Comparison of ENCODE assay signal across 7 mouse cellular contexts in genomic region chr1:165460801-165461377, GRCm38 (mm10). TPM values are rescaled to one million over a fixed set of nuclear protein-coding genes. Genes with fewer than 3 reads are reported as not detected.
DNase-seq lines count a peak whose midpoint lies in the region; ATAC-seq lines count a peak whose summit lies in the region.

No protein-coding gene starts in this region.

- H3K36me3 ChIP-seq in embryonic facial prominence, embryonic 11.5 days (replicated peaks; ENCODE audit: control insufficient read depth, insufficient read depth, low read depth, low read length) = no peaks in the 10 kb centered on the region
- H3K36me3 ChIP-seq in limb, embryonic 10.5 days = no peaks in the 10 kb centered on the region
- no peaks in the 10 kb centered on the region for H3K36me3 ChIP-seq in midbrain, embryonic 13.5 days

- 0% methylated on average over 40 of the region's 41 CpGs for WGBS in embryonic facial prominence, embryonic 11.5 days
- under 1% methylated on average over 41 of the region's 41 CpGs for WGBS in limb, embryonic 10.5 days
- 1% methylated on average over 41 of the region's 41 CpGs for WGBS in midbrain, embryonic 13.5 days

- no peaks in the 10 kb centered on the region for H3K4me1 ChIP-seq in embryonic facial prominence, embryonic 11.5 days (ENCODE audit: control insufficient read depth, insufficient read depth, low read length)
- H3K4me1 ChIP-seq in limb, embryonic 10.5 days = peaks cover 16% of the 10 kb centered on the region
- H3K4me1 ChIP-seq in midbrain, embryonic 13.5 days (replicated peaks) = peaks cover 19% of the 10 kb centered on the region

- peak overlapping the region; percentile 90 for H3K4me3 ChIP-seq in embryonic facial prominence, embryonic 11.5 days (ENCODE audit: low read depth, low read length)
- peak overlapping the region; percentile 98 for H3K4me3 ChIP-seq in limb, embryonic 10.5 days
- H3K4me3 ChIP-seq in midbrain, embryonic 13.5 days (replicated peaks) = peak overlapping the region; percentile 97

- H3K9ac ChIP-seq in embryonic facial prominence, embryonic 11.5 days (replicated peaks; ENCODE audit: low read length) = peak overlapping the region; percentile 69
- peak overlapping the region; percentile 70 for H3K9ac ChIP-seq in midbrain, embryonic 13.5 days (replicated peaks)

- H3K9me3 ChIP-seq in embryonic facial prominence, embryonic 11.5 days (replicated peaks; ENCODE audit: control insufficient read depth, low read length) = no peaks in the 10 kb centered on the region
- no peaks in the 10 kb centered on the region for H3K9me3 ChIP-seq in limb, embryonic 10.5 days (replicated peaks)
- no peaks in the 10 kb centered on the region for H3K9me3 ChIP-seq in midbrain, embryonic 13.5 days

- peak overlapping the region; percentile 63 for H3K4me2 ChIP-seq in embryonic facial prominence, embryonic 11.5 days (ENCODE audit: low read depth, low read length)
- H3K4me2 ChIP-seq in midbrain, embryonic 13.5 days (replicated peaks) = peak overlapping the region; percentile 78

- no peaks in the 10 kb centered on the region for H3K27me3 ChIP-seq in embryonic facial prominence, embryonic 11.5 days (ENCODE audit: control insufficient read depth, insufficient read depth, low read length)
- H3K27me3 ChIP-seq in limb, embryonic 10.5 days (ENCODE audit: low read depth, poor library complexity, severe bottlenecking) = no peaks in the 10 kb centered on the region
- H3K27me3 ChIP-seq in midbrain, embryonic 13.5 days = no peaks in the 10 kb centered on the region

- ATAC-seq in embryonic facial prominence, embryonic 11.5 days (replicated peaks; ENCODE audit: insufficient number of reproducible peaks, low FRiP score, low TSS enrichment, low read depth) = peak; percentile 96
- ATAC-seq in granulocyte monocyte progenitor cell, adult 5-6 weeks (replicated peaks; ENCODE audit: poor library complexity, severe bottlenecking) = peak; percentile 77
- ATAC-seq in midbrain, embryonic 13.5 days = peak; percentile 97

- DNase-seq in adrenal gland, postnatal 14 days = peak; percentile 100
- DNase-seq in embryonic facial prominence, embryonic 11.5 days (ENCODE audit: low spot score) = peak; percentile 98
- peak; percentile 100 for DNase-seq in kidney, adult 11 months
- DNase-seq in limb, embryonic 10.5 days (ENCODE audit: low spot score) = peak; percentile 97
- peak; percentile 100 for DNase-seq in spleen, adult 12 weeks (ENCODE audit: low spot score)

- peak overlapping the region; percentile 78; the same call in 1 of the 2 replicates for H3K27ac ChIP-seq in embryonic facial prominence, embryonic 11.5 days (replicated peaks; ENCODE audit: low read depth, low read length)
- peak overlapping the region; percentile 90 for H3K27ac ChIP-seq in limb, embryonic 10.5 days
- H3K27ac ChIP-seq in midbrain, embryonic 13.5 days = peak overlapping the region; percentile 95

RNA-seq across cellular contexts. Expression of gene Mpc2, which starts 0.5 kb away (rescaled TPM):
- total RNA-seq in adrenal gland, postnatal 14 days (2021) = 311 and 341 TPM in 2 replicates
- 112 and 121 TPM in 2 replicates for polyA plus RNA-seq in embryonic facial prominence, embryonic 11.5 days (2014; fragmentation: Nextera tagmentation; extraction: Ambion mirVana)
- total RNA-seq in granulocyte monocyte progenitor cell, adult 5-6 weeks (2014; fragmentation: Nextera tagmentation) = 106 and 109 TPM in 2 replicates
- 107 and 114 TPM in 2 replicates for total RNA-seq in granulocyte monocyte progenitor cell, adult 5-6 weeks (2017)
- polyA plus RNA-seq in limb, embryonic 10.5 days (2016; fragmentation: Nextera tagmentation; extraction: Ambion mirVana) = 69.6 and 80.3 TPM in 2 replicates
- polyA plus RNA-seq in midbrain, embryonic 13.5 days (2015; fragmentation: Nextera tagmentation; extraction: Ambion mirVana) = 162 and 170 TPM in 2 replicates

RNA-seq across cellular contexts. Expression of gene Dcaf6, which starts 0.6 kb away (rescaled TPM):
- total RNA-seq in adrenal gland, postnatal 14 days (2021) = 44.5 and 46.5 TPM in 2 replicates
- polyA plus RNA-seq in embryonic facial prominence, embryonic 11.5 days (2014; fragmentation: Nextera tagmentation; extraction: Ambion mirVana) = 9.4 and 12.2 TPM in 2 replicates
- 5.9 and 6.6 TPM in 2 replicates for total RNA-seq in granulocyte monocyte progenitor cell, adult 5-6 weeks (2014; fragmentation: Nextera tagmentation)
- total RNA-seq in granulocyte monocyte progenitor cell, adult 5-6 weeks (2017) = 7.8 and 8.7 TPM in 2 replicates
- 5.1 and 6.6 TPM in 2 replicates for polyA plus RNA-seq in limb, embryonic 10.5 days (2016; fragmentation: Nextera tagmentation; extraction: Ambion mirVana)
- 11.6 and 13.6 TPM in 2 replicates for polyA plus RNA-seq in midbrain, embryonic 13.5 days (2015; fragmentation: Nextera tagmentation; extraction: Ambion mirVana)

RNA-seq across cellular contexts. Expression of gene Adcy10, which starts 24.1 kb away (rescaled TPM):
- total RNA-seq in adrenal gland, postnatal 14 days (2021) = 0.11 TPM in 2 replicates
- polyA plus RNA-seq in embryonic facial prominence, embryonic 11.5 days (2014; fragmentation: Nextera tagmentation; extraction: Ambion mirVana) = not detected in 2 replicates
- total RNA-seq in granulocyte monocyte progenitor cell, adult 5-6 weeks (2014; fragmentation: Nextera tagmentation) = 0.21 TPM in 1 of 2 replicates, not detected in the other
- 0.93 TPM in 1 of 2 replicates, not detected in the other for total RNA-seq in granulocyte monocyte progenitor cell, adult 5-6 weeks (2017)
- polyA plus RNA-seq in limb, embryonic 10.5 days (2016; fragmentation: Nextera tagmentation; extraction: Ambion mirVana) = 0.06 TPM in 1 of 2 replicates, not detected in the other
- polyA plus RNA-seq in midbrain, embryonic 13.5 days (2015; fragmentation: Nextera tagmentation; extraction: Ambion mirVana) = 0.11 and 0.15 TPM in 2 replicates

Comparison
In these comparisons a context has a peak if more than half of its experiments do, and no peak if none do; other contexts are left out.
1. Peak in every context shown above with its lines: DNase-seq, ATAC-seq, H3K4me3 ChIP-seq and H3K27ac ChIP-seq.